18 mouse cellular contexts compared by ENCODE assay signal in the genomic region with DNA sequence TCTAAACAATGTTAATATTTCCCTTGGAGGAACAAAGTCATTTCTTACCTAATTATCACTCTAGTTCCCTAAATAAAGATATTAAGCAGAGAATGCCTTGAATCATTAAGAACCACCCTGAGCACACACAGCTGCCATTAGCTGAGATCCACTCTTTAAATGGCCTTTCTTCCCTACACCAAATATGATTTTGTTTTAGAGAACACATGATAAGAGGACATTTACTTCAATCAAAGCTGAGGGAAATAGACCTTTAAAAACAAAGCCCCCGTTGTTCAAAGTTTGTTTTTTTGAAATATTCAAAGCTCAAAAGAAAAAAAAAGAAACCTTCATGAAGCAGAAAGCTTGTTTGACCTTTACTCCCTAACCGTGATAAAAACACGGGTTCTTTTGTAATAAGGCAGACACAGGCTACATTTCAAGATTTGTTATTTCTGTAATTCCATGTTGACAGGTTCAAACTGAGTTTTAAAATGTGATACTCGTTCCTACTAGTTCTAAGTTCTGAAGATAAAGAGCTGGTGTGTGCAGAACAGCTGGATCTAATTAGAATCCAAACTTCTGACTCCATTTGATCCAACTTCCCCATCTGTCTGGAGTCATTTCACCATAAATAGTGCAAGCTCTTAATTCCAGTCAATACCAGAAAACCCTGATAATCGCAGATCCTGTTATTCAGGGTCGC.
DNase-seq lines count a peak whose midpoint lies in the region; ATAC-seq and TF ChIP-seq lines count a peak whose summit lies in the region.
"Had no signal": no experiment of that assay in that cellular context is flagged by ENCODE, and none has a peak within 500 bp of the region (broad histone marks: within the 10 kb centered on the region; RNA-seq: fewer than 3 reads in every experiment).

No protein-coding gene starts in this region.

- WGBS in hindbrain, embryonic 11.5 days, result 63% methylated on average over 6 of the region's 6 CpGs
- 67% methylated on average over 6 of the region's 6 CpGs for WGBS in hindbrain, embryonic 10.5 days
- 24% methylated on average over 6 of the region's 6 CpGs for WGBS in lung, embryonic 14.5 days
- WGBS in lung, adult 2 months, result 51% methylated on average over 6 of the region's 6 CpGs
- 37% methylated on average over 6 of the region's 6 CpGs for WGBS in embryonic facial prominence, embryonic 10.5 days

- H3K4me3 ChIP-seq in hindbrain, embryonic 11.5 days (ENCODE audit: low read depth, low read length), result no peak overlapping the region
- no peak overlapping the region for H3K4me3 ChIP-seq in hindbrain, embryonic 10.5 days
- no peak overlapping the region for H3K4me3 ChIP-seq in lung, embryonic 14.5 days (ENCODE audit: low read depth, low read length)
- no peak overlapping the region for H3K4me3 ChIP-seq in lung, adult 2 months (replicated peaks; ENCODE audit: extremely low read depth, low read depth, low read length)
- no peak overlapping the region for H3K4me3 ChIP-seq in embryonic facial prominence, embryonic 10.5 days
- H3K4me3 ChIP-seq: embryonic facial prominence, embryonic 15.5 days; forebrain, embryonic 15.5 days; hindbrain, embryonic 12.5 days; layer of hippocampus, adult 2 months; neural tube, embryonic 13.5 days had no signal

- no peak for TF ChIP-seq CTCF in lung, embryonic 14.5 days (IDR thresholded peaks at IDR 0.05; ENCODE audit: low read depth)
- no peak for TF ChIP-seq CTCF in lung, adult 2 months (IDR thresholded peaks at IDR 0.05; ENCODE audit: insufficient read depth, low read length)

- no peaks in the 10 kb centered on the region for H3K4me1 ChIP-seq in hindbrain, embryonic 11.5 days (replicated peaks; ENCODE audit: control insufficient read depth, insufficient read depth, low read length)
- peaks cover 6% of the 10 kb centered on the region for H3K4me1 ChIP-seq in hindbrain, embryonic 10.5 days (replicated peaks)
- H3K4me1 ChIP-seq in lung, embryonic 14.5 days (ENCODE audit: insufficient read depth), result no peaks in the 10 kb centered on the region
- no peaks in the 10 kb centered on the region for H3K4me1 ChIP-seq in lung, adult 2 months (ENCODE audit: control insufficient read depth, insufficient read depth, low read length)
- H3K4me1 ChIP-seq in embryonic facial prominence, embryonic 10.5 days, result peaks cover 13% of the 10 kb centered on the region
- H3K4me1 ChIP-seq: embryonic facial prominence, embryonic 15.5 days; forebrain, embryonic 15.5 days; hindbrain, embryonic 12.5 days; neural tube, embryonic 13.5 days had no signal

- H3K36me3 ChIP-seq in hindbrain, embryonic 11.5 days (ENCODE audit: control insufficient read depth, insufficient read depth, low read length), result no peaks in the 10 kb centered on the region
- no peaks in the 10 kb centered on the region for H3K36me3 ChIP-seq in hindbrain, embryonic 10.5 days
- H3K36me3 ChIP-seq in lung, embryonic 14.5 days (ENCODE audit: insufficient read depth), result no peaks in the 10 kb centered on the region
- no peaks in the 10 kb centered on the region for H3K36me3 ChIP-seq in embryonic facial prominence, embryonic 10.5 days (replicated peaks)
- H3K36me3 ChIP-seq: embryonic facial prominence, embryonic 15.5 days; forebrain, embryonic 15.5 days; hindbrain, embryonic 12.5 days; neural tube, embryonic 13.5 days had no signal

- TF ChIP-seq POLR2A in lung, adult 2 months (IDR thresholded peaks at IDR 0.05; ENCODE audit: borderline replicate concordance, extremely low read depth, low read depth, low read length), result no peak

- H3K4me2 ChIP-seq in hindbrain, embryonic 11.5 days (replicated peaks; ENCODE audit: low read depth, low read length), result no peak overlapping the region
- H3K4me2 ChIP-seq in lung, embryonic 14.5 days, result no peak overlapping the region
- H3K4me2 ChIP-seq: embryonic facial prominence, embryonic 15.5 days; forebrain, embryonic 15.5 days; hindbrain, embryonic 12.5 days; neural tube, embryonic 13.5 days had no signal

- H3K27me3 ChIP-seq in hindbrain, embryonic 11.5 days (ENCODE audit: control insufficient read depth, insufficient read depth, low read length), result no peaks in the 10 kb centered on the region
- no peaks in the 10 kb centered on the region for H3K27me3 ChIP-seq in hindbrain, embryonic 10.5 days (ENCODE audit: insufficient read depth, poor library complexity, severe bottlenecking)
- H3K27me3 ChIP-seq in lung, embryonic 14.5 days (ENCODE audit: insufficient read depth, low read length), result no peaks in the 10 kb centered on the region
- H3K27me3 ChIP-seq in embryonic facial prominence, embryonic 10.5 days (replicated peaks; ENCODE audit: low read depth, poor library complexity, severe bottlenecking), result no peaks in the 10 kb centered on the region
- H3K27me3 ChIP-seq: embryonic facial prominence, embryonic 15.5 days; forebrain, embryonic 15.5 days; hindbrain, embryonic 12.5 days; neural tube, embryonic 13.5 days had no signal

- H3K27ac ChIP-seq in hindbrain, embryonic 11.5 days (ENCODE audit: low read depth, low read length), result no peak overlapping the region
- no peak overlapping the region for H3K27ac ChIP-seq in hindbrain, embryonic 10.5 days
- H3K27ac ChIP-seq in lung, embryonic 14.5 days (ENCODE audit: low read depth), result peak overlapping the region; percentile 58; the same call in 1 of the 2 replicates
- no peak overlapping the region for H3K27ac ChIP-seq in embryonic facial prominence, embryonic 10.5 days (replicated peaks)
- H3K27ac ChIP-seq: embryonic facial prominence, embryonic 15.5 days; forebrain, embryonic 15.5 days; hindbrain, embryonic 12.5 days; layer of hippocampus, adult 2 months; neural tube, embryonic 13.5 days had no signal

- peak; percentile 7 for DNase-seq in hindbrain, embryonic 11.5 days (ENCODE audit: low spot score)
- no peak for DNase-seq in hindbrain, embryonic 10.5 days (ENCODE audit: low spot score)
- peak; percentile 72 for DNase-seq in lung, embryonic 14.5 days
- no peak for DNase-seq in lung, adult 2 months
- peak; percentile 11 for DNase-seq in embryonic facial prominence, embryonic 10.5 days (ENCODE audit: low spot score)
- DNase-seq in kidney, postnatal 14 days, result peak; percentile 8
- no peak for DNase-seq in layer of hippocampus, postnatal 10 days (ENCODE audit: low spot score in 2 of 2)
- no peak for DNase-seq in frontal cortex, postnatal 14 days (ENCODE audit: low spot score in 2 of 2)
- DNase-seq: cerebellum, adult 18-20 months; gastrocnemius, postnatal 36 days; thymus, adult 18-20 months had no signal

- H3K9me3 ChIP-seq in hindbrain, embryonic 11.5 days (ENCODE audit: control insufficient read depth, low read length), result no peaks in the 10 kb centered on the region
- no peaks in the 10 kb centered on the region for H3K9me3 ChIP-seq in hindbrain, embryonic 10.5 days
- H3K9me3 ChIP-seq in lung, embryonic 14.5 days (ENCODE audit: low read depth, low read length), result no peaks in the 10 kb centered on the region
- no peaks in the 10 kb centered on the region for H3K9me3 ChIP-seq in embryonic facial prominence, embryonic 10.5 days
- H3K9me3 ChIP-seq: embryonic facial prominence, embryonic 15.5 days; forebrain, embryonic 15.5 days; hindbrain, embryonic 12.5 days; neural tube, embryonic 13.5 days had no signal

- H3K9ac ChIP-seq in hindbrain, embryonic 11.5 days (ENCODE audit: low read depth, low read length), result no peak overlapping the region
- no peak overlapping the region for H3K9ac ChIP-seq in lung, embryonic 14.5 days
- H3K9ac ChIP-seq: embryonic facial prominence, embryonic 15.5 days; forebrain, embryonic 15.5 days; hindbrain, embryonic 12.5 days; neural tube, embryonic 13.5 days had no signal

- ATAC-seq in hindbrain, embryonic 11.5 days (ENCODE audit: low FRiP score), result no peak
- peak; percentile 75 for ATAC-seq in lung, embryonic 14.5 days (ENCODE audit: insufficient read depth)
- ATAC-seq: activated CD4-positive, CD25-positive, alpha-beta regulatory T cell, adult 4 months; forebrain, embryonic 15.5 days; midbrain, embryonic 16.5 days had no signal

Comparison
In these comparisons a context has a peak if more than half of its experiments do, and no peak if none do; other contexts are left out.
1. DNase-seq: peak in hindbrain, embryonic 11.5 days (single experiment), lung, embryonic 14.5 days (single experiment), embryonic facial prominence, embryonic 10.5 days (single experiment) and kidney, postnatal 14 days (single experiment); none in hindbrain, embryonic 10.5 days (single experiment), lung, adult 2 months (single experiment), layer of hippocampus, postnatal 10 days (0 of 2) and frontal cortex, postnatal 14 days (0 of 2).